Mouse (Mus musculus) lung, embryonic 15.5 days (tissue): ENCODE results near the gene Crygn. TPM values are rescaled to one million over a fixed set of nuclear protein-coding genes. Genes with fewer than 3 reads are reported as not detected.
A peak's percentile ranks its signal among the peaks of the same experiment; 100 is the strongest.

Source experiments
- ATAC-seq: fragments of 200-750 bp; cut with Nextera tagmentation; 2 replicates; pipeline ENCODE4 v1.8.0; 2017; ENCODE audit warnings: moderate number of reproducible peaks, borderline replicate concordance; ENCODE audit not compliant: low FRiP score, low TSS enrichment; ENCODE audit errors: extremely low read depth
- H3K27ac ChIP-seq: fragments of 300-500 bp; sonication (generic); 2 replicates; pipeline ENCODE4 v1.5.1; 2015; ENCODE audit warnings: moderate library complexity, mild to moderate bottlenecking, inconsistent platforms
- H3K27me3 ChIP-seq: fragments of 300-500 bp; sonication (generic); 2 replicates; pipeline ENCODE4 v1.6.1; 2015; ENCODE audit warnings: inconsistent platforms
- H3K36me3 ChIP-seq: fragments of 300-500 bp; sonication (generic); 2 replicates; pipeline ENCODE4 v1.6.1; 2015; ENCODE audit warnings: inconsistent platforms
- H3K4me1 ChIP-seq: fragments of 300-500 bp; sonication (generic); 2 replicates; pipeline ENCODE4 v1.6.1; 2015; ENCODE audit warnings: inconsistent platforms
- H3K4me2 ChIP-seq: fragments of 300-500 bp; sonication (generic); 2 replicates; pipeline ENCODE4 v1.6.1; 2015; ENCODE audit warnings: inconsistent platforms, mild to moderate bottlenecking, moderate library complexity
- H3K4me3 ChIP-seq: fragments of 300-500 bp; sonication (generic); 2 replicates; pipeline ENCODE4 v1.5.1; 2015; ENCODE audit warnings: mild to moderate bottlenecking, inconsistent platforms
- H3K9ac ChIP-seq: fragments of 300-500 bp; sonication (generic); 2 replicates; pipeline ENCODE4 v1.6.1; 2015; ENCODE audit warnings: inconsistent platforms
- H3K9me3 ChIP-seq: fragments of 300-500 bp; sonication (generic); 2 replicates; pipeline ENCODE4 v1.6.1; 2016; ENCODE audit warnings: inconsistent platforms
- WGBS: fragments of 180-500 bp; shearing (Covaris S2); methylation state at CpG from one replicate; pipeline ENCODE4 v1.1.7; 2015; 5-methylcytosine and 5-hydroxymethylcytosine counted together
- polyA plus RNA-seq: library from polyadenylated mRNA; unstranded; fragments of >200 nt; fragmentation: Nextera tagmentation; extraction: Ambion mirVana; gene quantifications from 2 replicates; pipeline ENCODE4 v1.2.1, GENCODE M21; 2015

The Crygn gene
- polyA plus RNA-seq, 1 experiment from 2014 or later = 2.2 TPM

- peaks cover 6% of the 10 kb centered on the region; the same call in 1 of the 2 replicates for H3K36me3 ChIP-seq
- H3K4me3 ChIP-seq = no peak overlapping the region
- H3K4me1 ChIP-seq = peaks cover 62% of the 10 kb centered on the region
- ATAC-seq = no peak
- H3K27me3 ChIP-seq = no peaks in the 10 kb centered on the region
- H3K27ac ChIP-seq = peak overlapping the region; percentile 90
- 54% methylated on average over 6 of the region's 6 CpGs for WGBS
- H3K4me2 ChIP-seq = no peak overlapping the region; the same call in 1 of the 2 replicates
- no peaks in the 10 kb centered on the region for H3K9me3 ChIP-seq
- H3K9ac ChIP-seq = no peak overlapping the region
These were observed 31.9 kb downstream of the Crygn start for GRCm38 (mm10) chr5:24725897-24726296.

GRCm38 (mm10) chr5:24724805-24725204 is 33.0 kb downstream of the Crygn start:
- H3K27ac ChIP-seq = peak overlapping the region; percentile 90
- peak; percentile 88 for ATAC-seq
- no peaks in the 10 kb centered on the region for H3K27me3 ChIP-seq
- H3K4me3 ChIP-seq = no peak overlapping the region
- no peaks in the 10 kb centered on the region for H3K9me3 ChIP-seq
- H3K36me3 ChIP-seq = peaks cover 10% of the 10 kb centered on the region; the same call in 1 of the 2 replicates
- H3K9ac ChIP-seq = no peak overlapping the region
- H3K4me1 ChIP-seq = peaks cover 56% of the 10 kb centered on the region
- 19% methylated on average over 5 of the region's 5 CpGs for WGBS
- H3K4me2 ChIP-seq = peak overlapping the region; percentile 25

- H3K27me3 ChIP-seq = no peaks in the 10 kb centered on the region
- H3K9me3 ChIP-seq = no peaks in the 10 kb centered on the region
- peaks cover 10% of the 10 kb centered on the region; the same call in 1 of the 2 replicates for H3K36me3 ChIP-seq
- peak overlapping the region; percentile 25; the same call in 1 of the 2 replicates for H3K4me2 ChIP-seq
- no peak overlapping the region for H3K9ac ChIP-seq
- 51% methylated on average over 5 of the region's 5 CpGs for WGBS
- H3K4me3 ChIP-seq = no peak overlapping the region
- H3K27ac ChIP-seq = peak overlapping the region; percentile 90
- ATAC-seq = no peak
- H3K4me1 ChIP-seq = peaks cover 52% of the 10 kb centered on the region
These were observed 33.6 kb downstream of the Crygn start for GRCm38 (mm10) chr5:24724270-24724634.

- Histone ChIP-seq H3K27me3 (no peaks in the 10 kb centered on the region), H3K4me3 (no peak overlapping the region), H3K36me3 (peaks cover 10% of the 10 kb centered on the region; the same call in 1 of the 2 replicates), H3K4me1 (peaks cover 48% of the 10 kb centered on the region), H3K27ac (peak overlapping the region; percentile 90), H3K9me3 (no peaks in the 10 kb centered on the region), H3K4me2 (0 out of 2 replicates have a peak overlapping the region, but pooled peaks have one; percentile 25), H3K9ac (no peak overlapping the region)
- ATAC-seq = no peak
- 68% methylated on average over 11 of the region's 11 CpGs for WGBS
These were observed 34.1 kb downstream of the Crygn start for GRCm38 (mm10) chr5:24723527-24724269.

GRCm38 (mm10) chr5:24719852-24720251 is 38.0 kb downstream of the Crygn start:
- Histone ChIP-seq H3K36me3 (peaks cover 26% of the 10 kb centered on the region), H3K9me3 (no peaks in the 10 kb centered on the region), H3K27ac (no peak overlapping the region), H3K9ac (no peak overlapping the region), H3K4me1 (peaks cover 16% of the 10 kb centered on the region), H3K4me2 (no peak overlapping the region), H3K4me3 (no peak overlapping the region), H3K27me3 (no peaks in the 10 kb centered on the region)
- WGBS = 88% methylated on average over 3 of the region's 3 CpGs
- no peak for ATAC-seq

GRCm38 (mm10) chr5:24718076-24718475 is 39.7 kb downstream of the Crygn start:
- no peak overlapping the region for H3K4me2 ChIP-seq
- no peaks in the 10 kb centered on the region for H3K27me3 ChIP-seq
- H3K4me3 ChIP-seq = no peak overlapping the region
- 0 out of 2 replicates have a peak, but pooled peaks cover 2% of the 10 kb centered on the region for H3K4me1 ChIP-seq
- H3K36me3 ChIP-seq = peaks cover 32% of the 10 kb centered on the region
- no peak overlapping the region for H3K27ac ChIP-seq
- H3K9ac ChIP-seq = no peak overlapping the region
- whole genome bisulfite sequencing = 91% methylated on average over 6 of the region's 6 CpGs
- H3K9me3 ChIP-seq = no peaks in the 10 kb centered on the region
- no peak for ATAC-seq

- H3K9ac ChIP-seq = no peak overlapping the region
- 0 out of 2 replicates have a peak, but pooled peaks cover 11% of the 10 kb centered on the region for H3K4me1 ChIP-seq
- H3K9me3 ChIP-seq = no peaks in the 10 kb centered on the region
- no peaks in the 10 kb centered on the region for H3K27me3 ChIP-seq
- H3K27ac ChIP-seq = no peak overlapping the region
- no peak overlapping the region for H3K4me3 ChIP-seq
- 78% methylated on average over 6 of the region's 6 CpGs for WGBS
- ATAC-seq = no peak
- peaks cover 58% of the 10 kb centered on the region for H3K36me3 ChIP-seq
- no peak overlapping the region for H3K4me2 ChIP-seq
These were observed 43.8 kb downstream of the Crygn start for GRCm38 (mm10) chr5:24713987-24714386.

- no peaks in the 10 kb centered on the region for H3K9me3 ChIP-seq
- H3K27ac ChIP-seq = no peak overlapping the region
- WGBS = 79% methylated on average over 2 of the region's 2 CpGs
- H3K4me2 ChIP-seq = no peak overlapping the region
- H3K9ac ChIP-seq = no peak overlapping the region
- H3K4me1 ChIP-seq = 0 out of 2 replicates have a peak, but pooled peaks cover 11% of the 10 kb centered on the region
- no peak overlapping the region for H3K4me3 ChIP-seq
- peaks cover 66% of the 10 kb centered on the region for H3K36me3 ChIP-seq
- no peaks in the 10 kb centered on the region for H3K27me3 ChIP-seq
- no peak for ATAC-seq
These were observed 44.6 kb downstream of the Crygn start for GRCm38 (mm10) chr5:24713199-24713598.

- H3K4me2 ChIP-seq = no peak overlapping the region
- peaks cover 76% of the 10 kb centered on the region for H3K36me3 ChIP-seq
- H3K9me3 ChIP-seq = no peaks in the 10 kb centered on the region
- no peak for ATAC-seq
- 97% methylated on average over 6 of the region's 6 CpGs for WGBS
- no peak overlapping the region for H3K27ac ChIP-seq
- H3K4me1 ChIP-seq = 0 out of 2 replicates have a peak, but pooled peaks cover 11% of the 10 kb centered on the region
- no peak overlapping the region for H3K9ac ChIP-seq
- no peak overlapping the region for H3K4me3 ChIP-seq
- H3K27me3 ChIP-seq = no peaks in the 10 kb centered on the region
These were observed 46.2 kb downstream of the Crygn start for GRCm38 (mm10) chr5:24711615-24712014.

- Histone ChIP-seq H3K9ac (no peak overlapping the region), H3K27me3 (no peaks in the 10 kb centered on the region), H3K9me3 (no peaks in the 10 kb centered on the region), H3K36me3 (peaks cover 81% of the 10 kb centered on the region), H3K27ac (peak overlapping the region; percentile 48), H3K4me2 (no peak overlapping the region), H3K4me3 (no peak overlapping the region), H3K4me1 (0 out of 2 replicates have a peak, but pooled peaks cover 11% of the 10 kb centered on the region)
- WGBS = 53% methylated on average over 2 of the region's 2 CpGs
- no peak for ATAC-seq
These were observed 47.8 kb downstream of the Crygn start for GRCm38 (mm10) chr5:24709962-24710361.

- no peak overlapping the region for H3K4me3 ChIP-seq
- ATAC-seq = no peak
These were observed 53.2 kb downstream of the Crygn start for GRCm38 (mm10) chr5:24704615-24705014.

GRCm38 (mm10) chr5:24701271-24701670 is 56.5 kb downstream of the Crygn start:
- 55% methylated on average over 3 of the region's 3 CpGs for WGBS
- peaks cover 82% of the 10 kb centered on the region for H3K36me3 ChIP-seq
- no peak overlapping the region for H3K9ac ChIP-seq
- H3K4me3 ChIP-seq = no peak overlapping the region
- ATAC-seq = peak; percentile 88
- H3K4me1 ChIP-seq = no peaks in the 10 kb centered on the region
- H3K9me3 ChIP-seq = no peaks in the 10 kb centered on the region
- H3K27me3 ChIP-seq = no peaks in the 10 kb centered on the region
- peak overlapping the region; percentile 62 for H3K27ac ChIP-seq
- H3K4me2 ChIP-seq = no peak overlapping the region

More at GRCm38 (mm10) chr5:24704615-24705014, 53.2 kb downstream of the Crygn start:
- WGBS = 89% methylated on average over 8 of the region's 8 CpGs
- H3K4me2 ChIP-seq = no peak overlapping the region
- H3K36me3 ChIP-seq = peaks cover 88% of the 10 kb centered on the region
- no peak overlapping the region for H3K27ac ChIP-seq
- no peaks in the 10 kb centered on the region for H3K27me3 ChIP-seq
- no peaks in the 10 kb centered on the region for H3K9me3 ChIP-seq
- no peaks in the 10 kb centered on the region for H3K4me1 ChIP-seq
- no peak overlapping the region for H3K9ac ChIP-seq
